Mouse (Mus musculus) right cerebral cortex, adult 18-20 months (tissue): ENCODE data around the gene Malrd1.
"Not testable (repeated sequence)": the region's sequence is repeated elsewhere in the genome, so short reads cannot be mapped to it uniquely, and the experiment has no call there.

ENCODE experiments used
- DNase-seq: peaks from one replicate; pipeline ENCODE4 v3.0.0; 2022; ENCODE audit warnings: mixed read lengths

The Malrd1 gene

GRCm38 (mm10) chr2:15526241-15526924, at the start of gene Malrd1:
TSS of gene Malrd1 (plus strand) at chr2:15526479.
- no peak for DNase-seq

- no peak for DNase-seq
These were observed 12.4 kb downstream of the Malrd1 start for GRCm38 (mm10) chr2:15538643-15539042.

- DNase-seq, result no peak
These were observed 87.2 kb downstream of the Malrd1 start for GRCm38 (mm10) chr2:15613327-15613948.

- DNase-seq, result no peak
These were observed 87.7 kb downstream of the Malrd1 start for GRCm38 (mm10) chr2:15614026-15614425.

- no peak for DNase-seq
These were observed 109.5 kb downstream of the Malrd1 start for GRCm38 (mm10) chr2:15635761-15636160.

GRCm38 (mm10) chr2:15643864-15644263, 117.6 kb downstream of the Malrd1 start:
- no peak for DNase-seq

- DNase-seq, result no peak
These were observed 130.1 kb downstream of the Malrd1 start for GRCm38 (mm10) chr2:15656388-15656787.

GRCm38 (mm10) chr2:15702977-15703376, 176.7 kb downstream of the Malrd1 start:
- no peak for DNase-seq

- DNase-seq, result peak; percentile 11
These were observed 214.7 kb downstream of the Malrd1 start for GRCm38 (mm10) chr2:15740945-15741344.

- no peak for DNase-seq
These were observed 218.9 kb downstream of the Malrd1 start for GRCm38 (mm10) chr2:15744979-15745688.

- DNase-seq, result no peak
These were observed 258.5 kb downstream of the Malrd1 start for GRCm38 (mm10) chr2:15784818-15785217.

GRCm38 (mm10) chr2:15815724-15816123, 289.4 kb downstream of the Malrd1 start:
- DNase-seq, result no peak

GRCm38 (mm10) chr2:15869380-15869779, 343.1 kb downstream of the Malrd1 start:
- DNase-seq, result no peak

- no peak for DNase-seq
These were observed 367.3 kb downstream of the Malrd1 start for GRCm38 (mm10) chr2:15893418-15894120.

GRCm38 (mm10) chr2:15925432-15925831, 399.2 kb downstream of the Malrd1 start:
- DNase-seq, result no peak

GRCm38 (mm10) chr2:15926041-15926440, 399.8 kb downstream of the Malrd1 start:
- no peak for DNase-seq

GRCm38 (mm10) chr2:15931479-15931878, 405.2 kb downstream of the Malrd1 start:
- no peak for DNase-seq

- no peak for DNase-seq
These were observed 405.6 kb downstream of the Malrd1 start for GRCm38 (mm10) chr2:15931924-15932323.

- DNase-seq, result no peak
These were observed 406.1 kb downstream of the Malrd1 start for GRCm38 (mm10) chr2:15932340-15932739.

GRCm38 (mm10) chr2:16002925-16003324, 476.6 kb downstream of the Malrd1 start:
- DNase-seq, result no peak

GRCm38 (mm10) chr2:16017046-16017445, 490.8 kb downstream of the Malrd1 start:
- not testable (repeated sequence) for DNase-seq

- DNase-seq, result not testable (repeated sequence)
These were observed 491.4 kb downstream of the Malrd1 start for GRCm38 (mm10) chr2:16017719-16018118.

GRCm38 (mm10) chr2:16029752-16030151, 503.5 kb downstream of the Malrd1 start:
- DNase-seq, result no peak
